Comparison of ENCODE assay signal across 8 mouse cellular contexts in genomic region chr14:103651562-103651961, GRCm38 (mm10). TPM values are rescaled to one million over a fixed set of nuclear protein-coding genes. Genes with fewer than 3 reads are reported as not detected.
DNase-seq lines count a peak whose midpoint lies in the region; ATAC-seq lines count a peak whose summit lies in the region.

No protein-coding gene starts in this region.

- peak overlapping the region; percentile 100 for H3K4me2 ChIP-seq in heart, embryonic 13.5 days
- peak overlapping the region; percentile 59 for H3K4me2 ChIP-seq in forebrain, embryonic 14.5 days (ENCODE audit: low read length)
- H3K4me2 ChIP-seq in liver, embryonic 12.5 days, result peak overlapping the region; percentile 97; the same call in 1 of the 2 replicates

- ATAC-seq in heart, embryonic 13.5 days (ENCODE audit: extremely low read depth, insufficient number of reproducible peaks, low FRiP score, low TSS enrichment), result no peak
- ATAC-seq in forebrain, embryonic 14.5 days, result no peak
- no peak for ATAC-seq in liver, embryonic 12.5 days

- no peak for DNase-seq in heart, adult 8-10 months (ENCODE audit: low spot score)
- peak; percentile 37 for DNase-seq in 416B (ENCODE audit: low read depth)
- no peak for DNase-seq in forebrain, embryonic 14.5 days (ENCODE audit: low spot score)
- DNase-seq in frontal cortex, postnatal 36 days (ENCODE audit: low spot score in 2 of 2), result no peak
- no peak for DNase-seq in adrenal gland, adult 18-20 months (ENCODE audit: low spot score in 2 of 2)
- DNase-seq in urinary bladder, postnatal 14 days (ENCODE audit: low spot score), result no peak

- 69% methylated on average over 2 of the region's 2 CpGs for WGBS in heart, embryonic 13.5 days
- WGBS in forebrain, embryonic 14.5 days, result 28% methylated on average over 2 of the region's 2 CpGs
- WGBS in liver, embryonic 12.5 days (ENCODE audit: insufficient replicate concordance), result 61% methylated on average over 2 of the region's 2 CpGs

- no peak overlapping the region for H3K4me3 ChIP-seq in heart, embryonic 13.5 days
- H3K4me3 ChIP-seq in forebrain, embryonic 14.5 days (ENCODE audit: low read depth, low read length), result peak overlapping the region; percentile 98
- no peak overlapping the region for H3K4me3 ChIP-seq in liver, embryonic 12.5 days

- no peaks in the 10 kb centered on the region for H3K9me3 ChIP-seq in heart, embryonic 13.5 days
- H3K9me3 ChIP-seq in forebrain, embryonic 14.5 days (replicated peaks; ENCODE audit: control insufficient read depth, low read length), result no peaks in the 10 kb centered on the region
- H3K9me3 ChIP-seq in liver, embryonic 12.5 days (replicated peaks), result no peaks in the 10 kb centered on the region

- peaks cover 10% of the 10 kb centered on the region for H3K4me1 ChIP-seq in heart, embryonic 13.5 days
- H3K4me1 ChIP-seq in forebrain, embryonic 14.5 days (ENCODE audit: control insufficient read depth, insufficient read depth, low read length), result peaks cover 44% of the 10 kb centered on the region
- H3K4me1 ChIP-seq in liver, embryonic 12.5 days, result peaks cover 15% of the 10 kb centered on the region; the same call in 1 of the 2 replicates

- H3K27me3 ChIP-seq in heart, embryonic 13.5 days (replicated peaks), result peaks cover 59% of the 10 kb centered on the region
- no peaks in the 10 kb centered on the region for H3K27me3 ChIP-seq in forebrain, embryonic 14.5 days (replicated peaks; ENCODE audit: control insufficient read depth, insufficient read depth, low read length)
- H3K27me3 ChIP-seq in liver, embryonic 12.5 days (replicated peaks), result peaks cover 42% of the 10 kb centered on the region

- no peak overlapping the region for H3K27ac ChIP-seq in heart, embryonic 13.5 days (replicated peaks)
- H3K27ac ChIP-seq in forebrain, embryonic 14.5 days (ENCODE audit: low read depth, low read length), result no peak overlapping the region
- no peak overlapping the region for H3K27ac ChIP-seq in liver, embryonic 12.5 days

- H3K36me3 ChIP-seq in heart, embryonic 13.5 days, result no peaks in the 10 kb centered on the region
- H3K36me3 ChIP-seq in forebrain, embryonic 14.5 days (ENCODE audit: control insufficient read depth, insufficient read depth, low read length), result no peaks in the 10 kb centered on the region
- no peaks in the 10 kb centered on the region for H3K36me3 ChIP-seq in liver, embryonic 12.5 days

- H3K9ac ChIP-seq in heart, embryonic 13.5 days, result no peak overlapping the region
- H3K9ac ChIP-seq in forebrain, embryonic 14.5 days (ENCODE audit: low read length), result peak overlapping the region; percentile 99; the same call in 1 of the 2 replicates
- no peak overlapping the region for H3K9ac ChIP-seq in liver, embryonic 12.5 days

RNA-seq across cellular contexts. Expression of gene Slain1, which starts 1.5 kb away (rescaled TPM):
- 0.31 and 0.43 TPM in 2 replicates for polyA plus RNA-seq in heart, embryonic 13.5 days (2015; fragmentation: Nextera tagmentation; extraction: Ambion mirVana)
- total RNA-seq in heart, adult 8-10 months (2022), result under 1 TPM; 0.16 to 0.52 (median 0.36) TPM
- polyA plus RNA-seq in forebrain, embryonic 14.5 days (2014; fragmentation: Nextera tagmentation; extraction: Ambion mirVana), result 23.5 and 27.1 TPM in 2 replicates
- polyA plus RNA-seq in liver, embryonic 12.5 days (2016; fragmentation: Nextera tagmentation; extraction: Ambion mirVana), result 0.47 and 0.82 TPM in 2 replicates
- total RNA-seq in adrenal gland, adult 18-20 months (2021), result 1 to 10 TPM; 1.2 to 1.4 TPM

Comparison
In these comparisons a context has a peak if more than half of its experiments do, and no peak if none do; other contexts are left out.
1. RNA of gene Slain1, which starts 1.5 kb away (polyA plus RNA-seq): 23.5 to 27.1 TPM in forebrain, embryonic 14.5 days; 0.47 to 0.82 TPM in liver, embryonic 12.5 days and 0.31 to 0.43 TPM in heart, embryonic 13.5 days; every median in the first group is over 10 times any median in the second.
2. Peak in every context shown above with its lines, with median percentiles within 50 percentile points of each other: H3K4me2 ChIP-seq.